Mouse (Mus musculus) neural tube, embryonic 11.5 days (tissue): Measurements from ENCODE around the gene Gm49353. TPM values are rescaled to one million over a fixed set of nuclear protein-coding genes. Genes with fewer than 3 reads are reported as not detected.

Source experiments
- ATAC-seq: fragments of 200-750 bp; cut with Nextera tagmentation; 2 replicates; pipeline ENCODE4 v1.8.0; 2017; ENCODE audit warnings: moderate number of reproducible peaks, mild to moderate bottlenecking, moderate TSS enrichment, moderate library complexity; ENCODE audit not compliant: insufficient read depth, low FRiP score, low TSS enrichment
- DNase-seq: peaks from one replicate; pipeline ENCODE4 v3.0.0-alpha.2; 2015; ENCODE audit warnings: low spot score
- H3K27ac ChIP-seq: fragments of 300-500 bp; sonication (generic); 2 replicates; pipeline ENCODE4 v1.5.1; 2014; ENCODE audit warnings: low read depth, mild to moderate bottlenecking, low read length
- H3K27me3 ChIP-seq: fragments of 300-500 bp; sonication (generic); 2 replicates; pipeline ENCODE4 v1.6.1; 2014; ENCODE audit warnings: mild to moderate bottlenecking, low read length, mixed read lengths; ENCODE audit not compliant: control insufficient read depth, insufficient read depth
- H3K36me3 ChIP-seq: fragments of 300-500 bp; sonication (generic); 2 replicates; pipeline ENCODE4 v1.6.1; 2014; ENCODE audit warnings: mild to moderate bottlenecking, low read length, moderate library complexity, mixed read lengths; ENCODE audit not compliant: control insufficient read depth, insufficient read depth
- H3K4me1 ChIP-seq: fragments of 300-500 bp; sonication (generic); 2 replicates; pipeline ENCODE4 v1.6.1; 2014; ENCODE audit warnings: low read length, mixed read lengths; ENCODE audit not compliant: control insufficient read depth, insufficient read depth
- H3K4me2 ChIP-seq: fragments of 300-500 bp; sonication (generic); 2 replicates; pipeline ENCODE4 v1.6.1; 2014; ENCODE audit warnings: low read depth, mild to moderate bottlenecking, moderate library complexity
- H3K4me3 ChIP-seq: fragments of 300-500 bp; sonication (generic); 2 replicates; pipeline ENCODE4 v1.5.1; 2014; ENCODE audit warnings: low read depth, low read length
- H3K9ac ChIP-seq: fragments of 300-500 bp; sonication (generic); 2 replicates; pipeline ENCODE4 v1.6.1; 2014; ENCODE audit warnings: mild to moderate bottlenecking, low read length
- H3K9me3 ChIP-seq: fragments of 300-500 bp; sonication (generic); 2 replicates; pipeline ENCODE4 v1.6.1; 2016; ENCODE audit warnings: low read length; ENCODE audit not compliant: control insufficient read depth
- WGBS: fragments of 180-500 bp; shearing (Covaris S2); extraction: QIAGEN DNeasy Blood & Tissue Kit; methylation state at CpG from one replicate; pipeline ENCODE4 v1.1.7; 2014; 5-methylcytosine and 5-hydroxymethylcytosine counted together
- polyA plus RNA-seq: library from polyadenylated mRNA; unstranded; fragments of >200 nt; fragmentation: Nextera tagmentation; extraction: Ambion mirVana; gene quantifications from 2 replicates; pipeline ENCODE4 v1.2.1, GENCODE M21; 2014

The Gm49353 gene
- polyA plus RNA-seq, 1 experiment from 2014 or later = 5.1 TPM

GRCm38 (mm10) chr10:29217451-29217850, 18.7 kb downstream of the Gm49353 start:
- no peak for ATAC-seq

DNA sequence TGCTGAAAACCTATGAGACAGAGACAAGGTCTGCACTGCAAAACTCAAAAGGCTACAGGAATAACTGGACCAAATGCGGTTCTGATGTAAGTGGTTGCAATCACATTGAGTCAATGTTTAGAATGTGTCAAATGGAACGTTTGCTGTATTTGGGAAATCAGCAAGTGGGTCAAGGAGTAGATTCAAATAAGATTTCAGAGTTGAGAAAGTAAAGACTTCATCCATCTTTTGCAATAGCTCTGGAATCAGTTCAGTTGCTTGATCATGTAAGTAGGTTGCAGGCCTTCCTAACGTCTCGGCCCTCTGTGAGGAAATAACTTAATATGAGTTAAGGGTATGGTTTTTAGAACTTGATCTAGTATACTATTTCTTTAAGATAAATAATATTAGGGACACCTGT, 26.6 kb downstream of the Gm49353 start:
- H3K27me3 ChIP-seq = no peaks in the 10 kb centered on the region
- ATAC-seq = no peak
- H3K36me3 ChIP-seq = no peaks in the 10 kb centered on the region; the same call in 1 of the 2 replicates
- no peak overlapping the region for H3K4me2 ChIP-seq
- H3K9me3 ChIP-seq = no peaks in the 10 kb centered on the region
- H3K4me1 ChIP-seq = no peaks in the 10 kb centered on the region
- DNase-seq = no peak
- no peak overlapping the region for H3K4me3 ChIP-seq
- no peak overlapping the region for H3K9ac ChIP-seq
- 89% methylated on average over 4 of the region's 4 CpGs for WGBS
- H3K27ac ChIP-seq = no peak overlapping the region

More at GRCm38 (mm10) chr10:29217451-29217850, 18.7 kb downstream of the Gm49353 start:
- Histone ChIP-seq H3K36me3 (no peaks in the 10 kb centered on the region), H3K27me3 (no peaks in the 10 kb centered on the region), H3K27ac (no peak overlapping the region), H3K9ac (no peak overlapping the region), H3K4me2 (no peak overlapping the region), H3K9me3 (no peaks in the 10 kb centered on the region), H3K4me1 (no peaks in the 10 kb centered on the region), H3K4me3 (no peak overlapping the region)
- no peak for DNase-seq
- WGBS = 82% methylated on average over 2 of the region's 2 CpGs

DNA sequence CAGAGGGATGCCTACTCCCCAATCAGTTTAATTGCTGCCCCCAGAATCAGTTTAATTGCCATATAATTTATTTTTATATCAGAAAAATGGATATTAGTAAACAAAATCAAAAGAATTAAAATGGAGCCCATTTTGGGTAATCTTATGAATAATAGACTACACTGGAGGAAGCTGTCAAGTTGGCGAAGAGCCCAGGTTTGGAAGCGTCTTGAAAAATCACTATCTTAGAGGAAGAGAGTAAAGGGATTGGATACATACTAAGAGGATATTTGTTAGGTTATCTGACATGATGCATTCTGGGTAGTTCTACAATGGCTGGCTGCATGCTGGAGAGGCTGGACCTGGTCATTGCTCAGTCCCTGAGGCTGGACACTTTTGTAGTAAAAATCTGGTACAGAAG, 32.5 kb downstream of the Gm49353 start:
- Histone ChIP-seq H3K36me3 (no peaks in the 10 kb centered on the region), H3K9me3 (no peaks in the 10 kb centered on the region), H3K4me2 (no peak overlapping the region), H3K9ac (no peak overlapping the region), H3K4me3 (no peak overlapping the region), H3K27ac (no peak overlapping the region), H3K4me1 (no peaks in the 10 kb centered on the region), H3K27me3 (no peaks in the 10 kb centered on the region)
- 95% methylated on average over 2 of the region's 2 CpGs for WGBS
- no peak for DNase-seq
- ATAC-seq = no peak

Other genes with a start within 250 kb of the Gm49353 start
- gene 2310057J18Rik, start 212.7 kb upstream of the Gm49353 start, polyA plus RNA-seq = not detected in 2 replicates
- 27.4 and 29.8 TPM in 2 replicates for gene Soga3, start 55.1 kb upstream of the Gm49353 start, polyA plus RNA-seq
- gene 9330159F19Rik, start 12.7 kb downstream of the Gm49353 start, polyA plus RNA-seq = 8.3 and 8.7 TPM in 2 replicates
- gene Echdc1, start 114.2 kb downstream of the Gm49353 start, polyA plus RNA-seq = 24.8 and 32.0 TPM in 2 replicates
- 66.5 and 75.4 TPM in 2 replicates for gene Rnf146, start 163.5 kb downstream of the Gm49353 start, polyA plus RNA-seq